Mouse (Mus musculus) cerebellum, adult 2 months (tissue): ENCODE data around the gene Arhgap42. TPM values are rescaled to one million over a fixed set of nuclear protein-coding genes. Genes with fewer than 3 reads are reported as not detected.

Source experiments
- DNase-seq, 2 experiments: peaks; one replicate each; pipeline ENCODE4 v3.0.0; 2021
- H3K27ac ChIP-seq: fragments of 200-500 bp; 2 replicates; pipeline ENCODE4 v1.5.1; 2012; ENCODE audit warnings: low read length, control low read depth, inconsistent platforms; ENCODE audit not compliant: insufficient read depth
- H3K27me3 ChIP-seq: fragments of 200-500 bp; 2 replicates; pipeline ENCODE4 v1.6.1; 2012; ENCODE audit warnings: inconsistent platforms, mild to moderate bottlenecking, low read length, moderate library complexity; ENCODE audit not compliant: control insufficient read depth, insufficient read depth
- H3K4me1 ChIP-seq: fragments of 200-500 bp; 2 replicates; pipeline ENCODE4 v1.6.1; 2011; ENCODE audit warnings: low read length; ENCODE audit not compliant: control insufficient read depth, insufficient read depth
- H3K4me3 ChIP-seq: fragments of 200-500 bp; replicated peaks from 2 replicates; pipeline ENCODE3; 2011; ENCODE audit warnings: mild to moderate bottlenecking, low read depth, low read length, control low read depth; ENCODE audit not compliant: insufficient read depth
- CTCF ChIP-seq: fragments of 200-500 bp; IDR thresholded peaks from 2 replicates; pipeline ENCODE4 v1.5.1; 2011; ENCODE audit warnings: low read depth, mild to moderate bottlenecking, control low read depth, low read length, moderate library complexity, borderline replicate concordance; ENCODE audit not compliant: insufficient read depth
- POLR2A ChIP-seq: fragments of 200-500 bp; IDR thresholded peaks from 2 replicates; pipeline ENCODE4 v1.6.1; 2011; ENCODE audit warnings: low read length, control low read depth, borderline replicate concordance; ENCODE audit not compliant: insufficient read depth
- WGBS: fragments of 180-500 bp; shearing (Covaris S2); methylation state at CpG from one replicate; pipeline ENCODE4 v1.1.7; 2018; 5-methylcytosine and 5-hydroxymethylcytosine counted together
- polyA plus RNA-seq: library from polyadenylated mRNA; depleted of rRNA; stranded (reverse); fragments of >200 nt; gene quantifications from 2 replicates; pipeline ENCODE4 v1.2.3, GENCODE M21; 2012

The Arhgap42 gene
- polyA plus RNA-seq, 1 experiment, result 4.0 TPM

GRCm38 (mm10) chr9:8971491-8971890 lies 267.4 kb downstream of the Arhgap42 start, which contains the start of gene Gm16485:
Gene Gm16485 (plus strand): TSS chr9:8971791.
- WGBS, result 70% methylated on average over 2 of the region's 2 CpGs
- no peaks in the 10 kb centered on the region for H3K4me1 ChIP-seq
- H3K4me3 ChIP-seq, result no peak within 1 kb of the TSS
- H3K27me3 ChIP-seq, result no peaks in the 10 kb centered on the region
- DNase-seq, result no peak
- H3K27ac ChIP-seq, result no peak within 1 kb of the TSS
- TF ChIP-seq POLR2A, result no peak
- TF ChIP-seq CTCF, result no peak

- Histone ChIP-seq H3K27me3 (no peaks in the 10 kb centered on the region), H3K4me3 (no peak overlapping the region), H3K4me1 (no peaks in the 10 kb centered on the region), H3K27ac (no peak overlapping the region)
- WGBS, result 38% methylated on average over 7 of the region's 7 CpGs
- peak in 1 of 2 experiments; percentile 15 for DNase-seq
- TF ChIP-seq POLR2A (no peak), CTCF (no peak)
These were observed 268.7 kb downstream of the Arhgap42 start for GRCm38 (mm10) chr9:8970240-8970639.

- WGBS, result 64% methylated on average over 8 of the region's 8 CpGs
- peak; percentile 62 for TF ChIP-seq CTCF
- no peak for TF ChIP-seq POLR2A
- peak; percentile 18 to 27 for DNase-seq
- Histone ChIP-seq H3K4me3 (no peak overlapping the region), H3K27me3 (no peaks in the 10 kb centered on the region), H3K27ac (no peak overlapping the region), H3K4me1 (no peaks in the 10 kb centered on the region)
These were observed 274.3 kb downstream of the Arhgap42 start for GRCm38 (mm10) chr9:8964512-8965133.

GRCm38 (mm10) chr9:8953306-8953705 lies 285.6 kb downstream of the Arhgap42 start:
- no peak for TF ChIP-seq POLR2A
- no peak for TF ChIP-seq CTCF
- Histone ChIP-seq H3K27me3 (no peaks in the 10 kb centered on the region), H3K27ac (no peak overlapping the region), H3K4me3 (no peak overlapping the region), H3K4me1 (no peaks in the 10 kb centered on the region)
- no peak for DNase-seq
